Mouse (Mus musculus) midbrain, embryonic 13.5 days (tissue): Measurements from ENCODE around the gene Elk3. TPM values are rescaled to one million over a fixed set of nuclear protein-coding genes. Genes with fewer than 3 reads are reported as not detected.

Source experiments
- ATAC-seq: fragments of 200-750 bp; cut with Nextera tagmentation; 2 replicates; pipeline ENCODE4 v1.8.0; 2017; ENCODE audit warnings: mild to moderate bottlenecking, moderate TSS enrichment, moderate library complexity
- H3K27ac ChIP-seq: fragments of 300-500 bp; sonication (generic); 2 replicates; pipeline ENCODE4 v1.5.1; 2015; ENCODE audit warnings: inconsistent platforms, mild to moderate bottlenecking, moderate library complexity
- H3K27me3 ChIP-seq: fragments of 300-500 bp; sonication (generic); 2 replicates; pipeline ENCODE4 v1.6.1; 2015; ENCODE audit warnings: mild to moderate bottlenecking, inconsistent platforms
- H3K36me3 ChIP-seq: fragments of 300-500 bp; sonication (generic); 2 replicates; pipeline ENCODE4 v1.6.1; 2015; ENCODE audit warnings: mild to moderate bottlenecking, inconsistent platforms
- H3K4me1 ChIP-seq: fragments of 300-500 bp; sonication (generic); replicated peaks from 2 replicates; pipeline ENCODE4 v1.6.1; 2015; ENCODE audit warnings: inconsistent platforms
- H3K4me2 ChIP-seq: fragments of 300-500 bp; sonication (generic); replicated peaks from 2 replicates; pipeline ENCODE4 v1.6.1; 2015; ENCODE audit warnings: moderate library complexity, mild to moderate bottlenecking, inconsistent platforms
- H3K4me3 ChIP-seq: fragments of 300-500 bp; sonication (generic); replicated peaks from 2 replicates; pipeline ENCODE4 v1.5.1; 2015; ENCODE audit warnings: mild to moderate bottlenecking, inconsistent platforms
- H3K9ac ChIP-seq: fragments of 300-500 bp; sonication (generic); replicated peaks from 2 replicates; pipeline ENCODE4 v1.6.1; 2015; ENCODE audit warnings: mild to moderate bottlenecking, inconsistent platforms
- H3K9me3 ChIP-seq: fragments of 300-500 bp; sonication (generic); 2 replicates; pipeline ENCODE4 v1.6.1; 2016; ENCODE audit warnings: mild to moderate bottlenecking, inconsistent platforms
- WGBS: fragments of 180-500 bp; shearing (Covaris S2); methylation state at CpG from one replicate; pipeline ENCODE4 v1.1.7; 2015; 5-methylcytosine and 5-hydroxymethylcytosine counted together
- polyA plus RNA-seq: library from polyadenylated mRNA; unstranded; fragments of >200 nt; fragmentation: Nextera tagmentation; extraction: Ambion mirVana; gene quantifications from 2 replicates; pipeline ENCODE4 v1.2.1, GENCODE M21; 2015

The Elk3 gene
- polyA plus RNA-seq, 1 experiment from 2014 or later: 8.5 TPM

- 1% methylated on average over 17 of the region's 23 CpGs for WGBS
- peak overlapping the region; percentile 100 for H3K4me2 ChIP-seq
- peak overlapping the region; percentile 58 for H3K4me3 ChIP-seq
- H3K9me3 ChIP-seq: no peaks in the 10 kb centered on the region
- peaks cover 16% of the 10 kb centered on the region for H3K4me1 ChIP-seq
- H3K27me3 ChIP-seq: peaks cover 19% of the 10 kb centered on the region
- H3K27ac ChIP-seq: peak overlapping the region; percentile 35
- peak; percentile 70 for ATAC-seq
- H3K36me3 ChIP-seq: no peaks in the 10 kb centered on the region
- H3K9ac ChIP-seq: peak overlapping the region; percentile 75
Observed at GRCm38 (mm10) chr10:93309131-93309933, 1.6 kb downstream of the Elk3 start.

DNA sequence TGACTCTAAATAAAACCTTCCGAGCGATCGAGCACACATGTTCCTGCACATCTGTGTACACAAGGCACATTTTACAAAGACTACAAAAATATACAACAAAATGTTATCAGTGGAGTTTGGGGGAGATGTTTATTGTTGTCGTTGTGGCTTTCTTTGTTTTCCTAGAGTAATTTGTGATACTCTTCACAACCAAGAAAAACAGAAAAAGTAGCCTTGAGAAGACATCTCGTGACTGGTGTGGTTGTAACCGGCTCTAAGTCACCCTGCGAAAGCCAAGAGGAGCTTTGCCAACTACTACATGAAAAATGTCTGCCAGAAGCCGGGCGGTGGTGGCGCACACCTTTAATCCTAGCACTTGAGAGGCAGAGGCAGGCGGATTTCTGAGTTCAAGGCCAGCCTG is 4.6 kb downstream of the Elk3 start:
- Histone ChIP-seq H3K4me2 (no peak overlapping the region), H3K9ac (no peak overlapping the region), H3K27me3 (peaks cover 6% of the 10 kb centered on the region; the same call in 1 of the 2 replicates), H3K27ac (no peak overlapping the region), H3K4me3 (no peak overlapping the region), H3K4me1 (peaks cover 16% of the 10 kb centered on the region), H3K9me3 (no peaks in the 10 kb centered on the region), H3K36me3 (no peaks in the 10 kb centered on the region)
- WGBS: 91% methylated on average over 11 of the region's 11 CpGs
- ATAC-seq: no peak

DNA sequence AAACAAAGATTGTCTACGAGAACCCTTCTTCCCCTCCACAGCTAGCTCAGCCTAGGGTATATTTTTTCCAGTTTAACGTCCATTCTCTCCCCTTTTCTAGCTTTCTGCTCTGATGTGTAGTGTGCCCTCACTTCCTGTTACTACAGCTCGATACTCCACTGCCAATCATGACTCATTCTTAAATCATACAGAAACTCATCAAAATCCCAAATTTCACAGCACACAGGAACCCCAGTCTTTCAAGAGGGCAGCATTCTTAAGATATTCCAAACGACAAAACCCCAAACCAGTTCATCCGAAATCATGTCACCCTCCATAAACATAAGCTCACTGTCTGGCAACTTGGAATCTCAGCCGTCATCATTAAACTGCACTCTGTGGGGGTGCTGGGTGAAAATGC is 5.0 kb downstream of the Elk3 start:
- Histone ChIP-seq H3K9ac (no peak overlapping the region), H3K4me2 (no peak overlapping the region), H3K27ac (no peak overlapping the region), H3K9me3 (no peaks in the 10 kb centered on the region), H3K4me1 (peaks cover 16% of the 10 kb centered on the region), H3K27me3 (peaks cover 2% of the 10 kb centered on the region; the same call in 1 of the 2 replicates), H3K36me3 (no peaks in the 10 kb centered on the region), H3K4me3 (no peak overlapping the region)
- ATAC-seq: no peak
- WGBS: 79% methylated on average over 6 of the region's 6 CpGs

DNA sequence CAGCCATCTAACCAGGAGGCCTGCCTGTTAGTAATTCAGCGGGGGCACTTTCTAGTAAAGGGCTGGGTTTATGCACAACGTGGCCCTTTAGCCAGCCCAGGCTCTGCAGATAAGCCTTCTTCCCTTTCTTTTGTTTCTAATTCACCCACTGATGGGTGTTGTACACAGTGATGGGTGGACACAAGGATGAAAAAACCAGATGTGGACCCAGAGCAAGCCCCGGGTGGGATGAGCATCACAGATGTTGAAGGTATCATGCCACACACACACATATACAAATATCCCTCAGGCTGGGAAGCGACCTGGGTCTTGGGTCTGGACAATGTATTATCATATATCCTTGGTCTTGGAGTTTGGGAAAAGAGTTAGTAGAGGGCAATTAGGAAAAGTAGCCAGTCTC is 7.7 kb downstream of the Elk3 start:
- 76% methylated on average over 4 of the region's 4 CpGs for WGBS
- no peak overlapping the region for H3K27ac ChIP-seq
- ATAC-seq: no peak
- no peak overlapping the region for H3K4me2 ChIP-seq
- no peak overlapping the region for H3K9ac ChIP-seq
- H3K4me3 ChIP-seq: no peak overlapping the region
- H3K36me3 ChIP-seq: no peaks in the 10 kb centered on the region
- 0 out of 2 replicates have a peak, but pooled peaks cover 2% of the 10 kb centered on the region for H3K27me3 ChIP-seq
- no peaks in the 10 kb centered on the region for H3K9me3 ChIP-seq
- no peaks in the 10 kb centered on the region for H3K4me1 ChIP-seq

- no peaks in the 10 kb centered on the region for H3K9me3 ChIP-seq
- H3K36me3 ChIP-seq: no peaks in the 10 kb centered on the region
- H3K9ac ChIP-seq: no peak overlapping the region
- H3K4me3 ChIP-seq: no peak overlapping the region
- 78% methylated on average over 8 of the region's 8 CpGs for WGBS
- H3K4me1 ChIP-seq: no peaks in the 10 kb centered on the region
- H3K4me2 ChIP-seq: no peak overlapping the region
- no peaks in the 10 kb centered on the region for H3K27me3 ChIP-seq
- no peak for ATAC-seq
- no peak overlapping the region for H3K27ac ChIP-seq
Observed at GRCm38 (mm10) chr10:93301831-93302230, 9.1 kb downstream of the Elk3 start.

GRCm38 (mm10) chr10:93298208-93298607 is 12.7 kb downstream of the Elk3 start:
- no peaks in the 10 kb centered on the region for H3K36me3 ChIP-seq
- WGBS: 69% methylated on average over 7 of the region's 7 CpGs
- no peak overlapping the region for H3K4me2 ChIP-seq
- no peaks in the 10 kb centered on the region for H3K4me1 ChIP-seq
- H3K4me3 ChIP-seq: no peak overlapping the region
- H3K27me3 ChIP-seq: no peaks in the 10 kb centered on the region
- no peak overlapping the region for H3K27ac ChIP-seq
- H3K9ac ChIP-seq: no peak overlapping the region
- no peaks in the 10 kb centered on the region for H3K9me3 ChIP-seq
- no peak for ATAC-seq

GRCm38 (mm10) chr10:93297774-93298173 is 13.2 kb downstream of the Elk3 start:
- ATAC-seq: no peak
- Histone ChIP-seq H3K9me3 (no peaks in the 10 kb centered on the region), H3K36me3 (no peaks in the 10 kb centered on the region), H3K9ac (no peak overlapping the region), H3K4me2 (no peak overlapping the region), H3K27me3 (no peaks in the 10 kb centered on the region), H3K27ac (no peak overlapping the region), H3K4me3 (no peak overlapping the region), H3K4me1 (no peaks in the 10 kb centered on the region)
- WGBS: 45% methylated on average over 5 of the region's 5 CpGs

GRCm38 (mm10) chr10:93294547-93295219 is 16.3 kb downstream of the Elk3 start:
- no peak overlapping the region for H3K9ac ChIP-seq
- H3K4me1 ChIP-seq: peaks cover 7% of the 10 kb centered on the region; the same call in 1 of the 2 replicates
- no peaks in the 10 kb centered on the region for H3K27me3 ChIP-seq
- no peak overlapping the region for H3K4me2 ChIP-seq
- no peak for ATAC-seq
- H3K4me3 ChIP-seq: no peak overlapping the region
- H3K36me3 ChIP-seq: no peaks in the 10 kb centered on the region
- WGBS: 74% methylated on average over 20 of the region's 20 CpGs
- no peaks in the 10 kb centered on the region for H3K9me3 ChIP-seq
- H3K27ac ChIP-seq: no peak overlapping the region

DNA sequence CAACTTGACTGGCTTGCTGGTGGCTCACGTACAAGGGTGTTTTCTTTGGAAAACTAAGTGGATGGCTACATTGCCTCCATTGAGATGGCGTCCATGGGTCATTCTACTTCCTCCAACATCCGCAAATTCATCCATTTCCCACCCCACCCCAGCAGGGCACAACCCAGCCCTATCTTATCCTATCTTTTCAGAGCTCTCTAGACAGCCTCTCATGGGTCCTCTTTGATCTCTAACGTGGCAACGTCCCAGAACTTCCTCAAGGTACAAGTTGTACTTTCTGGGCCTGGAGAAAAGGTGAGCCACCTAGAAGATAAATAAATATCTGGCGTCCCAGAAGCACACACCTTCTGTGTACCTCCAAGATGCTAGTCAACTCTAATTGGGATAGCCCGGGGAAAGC is 17.3 kb downstream of the Elk3 start:
- Histone ChIP-seq H3K27me3 (no peaks in the 10 kb centered on the region), H3K27ac (no peak overlapping the region), H3K4me2 (no peak overlapping the region), H3K4me1 (peaks cover 10% of the 10 kb centered on the region; the same call in 1 of the 2 replicates), H3K36me3 (no peaks in the 10 kb centered on the region), H3K9me3 (no peaks in the 10 kb centered on the region), H3K9ac (no peak overlapping the region), H3K4me3 (no peak overlapping the region)
- 85% methylated on average over 7 of the region's 7 CpGs for WGBS
- no peak for ATAC-seq

GRCm38 (mm10) chr10:93291843-93292242 is 19.1 kb downstream of the Elk3 start:
- Histone ChIP-seq H3K9me3 (no peaks in the 10 kb centered on the region), H3K27me3 (no peaks in the 10 kb centered on the region), H3K4me3 (no peak overlapping the region), H3K9ac (no peak overlapping the region), H3K4me1 (peaks cover 10% of the 10 kb centered on the region; the same call in 1 of the 2 replicates), H3K4me2 (no peak overlapping the region), H3K36me3 (no peaks in the 10 kb centered on the region), H3K27ac (no peak overlapping the region)
- no peak for ATAC-seq
- 5% methylated on average over 6 of the region's 6 CpGs for WGBS

DNA sequence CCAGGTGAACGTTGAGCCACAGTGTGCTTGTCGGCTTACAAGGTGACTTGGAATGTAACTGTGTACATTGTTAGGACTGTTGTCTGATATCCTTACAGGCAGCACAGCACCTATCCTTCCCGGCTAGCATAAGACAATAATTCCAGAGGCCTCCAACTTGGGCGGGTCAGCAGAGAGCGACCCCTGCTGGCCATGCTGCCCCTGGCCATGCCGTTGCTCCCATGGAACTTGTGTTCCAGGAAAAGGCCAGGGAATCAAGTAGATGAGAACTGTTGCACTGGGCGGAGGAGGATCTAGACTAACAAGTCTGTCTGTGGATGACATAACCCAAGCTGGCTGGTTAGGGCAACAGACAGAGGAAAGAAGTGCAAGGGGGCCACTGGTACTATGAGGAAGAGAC is 19.6 kb downstream of the Elk3 start:
- Histone ChIP-seq H3K9me3 (no peaks in the 10 kb centered on the region), H3K4me1 (peaks cover 10% of the 10 kb centered on the region; the same call in 1 of the 2 replicates), H3K27me3 (no peaks in the 10 kb centered on the region), H3K27ac (no peak overlapping the region), H3K4me2 (no peak overlapping the region), H3K36me3 (no peaks in the 10 kb centered on the region), H3K9ac (no peak overlapping the region), H3K4me3 (no peak overlapping the region)
- peak; percentile 61 for ATAC-seq
- WGBS: 26% methylated on average over 7 of the region's 7 CpGs

GRCm38 (mm10) chr10:93289404-93289803 is 21.5 kb downstream of the Elk3 start:
- Histone ChIP-seq H3K36me3 (no peaks in the 10 kb centered on the region), H3K27ac (no peak overlapping the region), H3K9ac (no peak overlapping the region), H3K9me3 (no peaks in the 10 kb centered on the region), H3K4me1 (peaks cover 10% of the 10 kb centered on the region; the same call in 1 of the 2 replicates), H3K4me3 (no peak overlapping the region), H3K27me3 (no peaks in the 10 kb centered on the region), H3K4me2 (no peak overlapping the region)
- WGBS: 50% methylated on average over 6 of the region's 6 CpGs
- no peak for ATAC-seq
